Mouse (Mus musculus) small intestine, adult 10 weeks (tissue): ENCODE data around the gene Gm867. TPM values are rescaled to one million over a fixed set of nuclear protein-coding genes. Genes with fewer than 3 reads are reported as not detected.

Experiments used
- polyA plus RNA-seq: library from polyadenylated mRNA; stranded (reverse); fragments of 350-450 nt; fragmentation: Illumina TruSeq; extraction: RNeasy Lipid Tissue Mini Kit (QIAGEN cat#74804); gene quantifications from one replicate; pipeline ENCODE4 v1.2.3, GENCODE M21; 2014; ENCODE audit warnings: low replicate concordance

Gene Gm867
- not detected for polyA plus RNA-seq

GRCm38 (mm10) chr10:75940520-75940919 lies at the start of gene Gm867:
Gene Gm867, minus strand, starts transcription at chr10:75940672.

GRCm38 (mm10) chr10:75954381-75954811 lies 13.9 kb upstream of the Gm867 start, which contains the start of gene Gm5134:
Gene Gm5134, plus strand, starts transcription at chr10:75954514.

GRCm38 (mm10) chr10:75942736-75943477 lies 2.4 kb upstream of the Gm867 start, which contains the start of gene Vpreb3:
Gene Vpreb3, plus strand, starts transcription at chr10:75943057.

DNA sequence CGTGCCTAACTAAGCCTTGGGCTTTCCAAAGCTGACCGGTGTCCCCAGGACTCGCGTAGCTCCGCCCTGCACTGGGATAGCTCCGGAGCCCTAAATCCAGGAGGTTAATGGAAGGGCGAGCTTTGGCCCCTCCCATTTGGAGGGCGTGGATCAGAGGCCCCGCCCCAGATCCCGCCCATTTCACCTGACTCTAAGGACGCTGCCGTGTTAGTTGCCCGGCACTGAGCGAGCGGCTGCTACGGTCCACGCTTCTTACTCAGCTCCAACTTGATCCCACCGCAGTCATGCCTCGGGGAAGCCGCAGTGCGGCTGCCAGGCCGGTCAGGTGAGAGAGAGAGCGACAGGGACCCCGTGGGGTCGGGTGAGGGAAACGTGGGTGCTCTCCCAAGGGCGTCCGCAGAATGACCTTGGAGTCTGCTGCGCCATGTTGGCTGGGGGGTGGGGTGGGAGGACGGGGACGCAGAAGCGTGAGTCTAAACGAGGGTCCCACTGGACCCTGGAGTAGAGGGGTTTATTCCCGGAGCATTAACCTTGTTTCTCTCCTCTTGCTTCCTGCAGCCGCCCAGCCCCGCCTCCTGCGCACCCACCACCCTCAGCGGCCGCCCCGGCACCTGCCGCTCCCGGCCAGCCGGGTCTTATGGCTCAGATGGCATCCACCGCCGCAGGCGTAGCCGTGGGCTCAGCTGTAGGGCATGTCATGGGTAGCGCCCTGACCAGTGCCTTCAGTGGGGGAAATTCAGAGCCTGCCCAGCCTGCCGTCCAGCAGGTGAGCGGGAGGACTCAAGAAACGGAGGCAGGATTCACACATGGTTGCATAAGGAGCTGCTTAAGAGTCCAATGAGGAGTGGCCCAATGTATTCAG lies 4.6 kb downstream of the Gm867 start, which contains the start of gene Mmp11:
Mmp11 (minus strand) TSS at position 817 of the 862 bp plus-strand sequence.

DNA sequence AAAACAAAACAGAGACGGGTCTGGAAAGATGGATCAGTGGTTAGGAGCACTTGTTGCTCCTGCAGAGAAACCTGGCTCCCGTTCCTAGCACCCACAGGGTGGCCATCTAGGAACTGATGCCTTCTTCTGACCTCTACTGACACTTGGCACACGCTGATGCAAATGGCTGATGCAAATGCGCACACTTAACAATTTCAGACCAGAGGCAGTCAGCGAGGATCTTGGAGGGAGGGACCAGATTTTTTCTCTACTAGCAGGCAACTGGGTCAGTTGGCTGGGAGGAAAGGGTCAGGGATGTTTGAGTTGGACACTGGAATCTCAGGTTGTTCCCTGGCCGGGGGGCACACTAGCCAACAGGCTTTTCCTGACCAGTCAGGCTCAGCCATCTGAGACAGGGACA lies 7.6 kb downstream of the Gm867 start, which contains the start of gene Chchd10:
Chchd10 (plus strand) TSS at position 240 of the 400 bp plus-strand sequence.

GRCm38 (mm10) chr10:75921026-75921725 lies 19.3 kb downstream of the Gm867 start, which contains the start of gene Smarcb1:
Gene Smarcb1, minus strand, starts transcription at chr10:75921617.

DNA sequence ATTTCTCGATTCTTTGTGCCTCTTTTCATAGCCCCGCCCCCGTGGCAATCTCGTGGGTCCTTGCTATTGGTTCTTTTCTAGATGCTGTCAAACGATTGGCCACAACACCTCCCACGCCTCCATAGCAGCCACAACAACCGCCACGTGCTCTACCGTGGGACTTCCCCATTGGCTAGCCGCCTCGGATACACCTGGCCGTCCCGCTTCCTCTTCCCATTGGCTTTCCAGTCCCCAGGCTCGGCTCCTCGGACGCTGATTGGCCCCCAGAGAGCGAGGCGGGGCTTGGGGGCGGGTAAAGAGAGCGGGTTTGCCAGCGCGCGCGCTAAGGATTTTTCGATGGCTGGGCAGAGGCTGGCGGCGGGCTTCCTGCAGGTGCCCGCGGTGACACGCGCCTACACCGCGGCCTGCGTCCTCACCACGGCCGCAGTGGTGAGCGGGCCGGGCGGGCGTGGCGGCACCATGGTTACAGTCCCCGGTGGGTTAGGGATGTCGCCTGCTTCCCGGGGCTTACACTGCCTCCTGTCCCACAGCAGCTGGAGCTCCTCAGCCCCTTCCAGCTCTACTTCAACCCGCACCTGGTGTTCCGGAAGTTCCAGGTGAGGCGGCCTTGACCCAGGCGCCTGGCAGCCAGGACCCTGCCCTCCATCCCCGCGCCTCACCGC lies 47.3 kb downstream of the Gm867 start, which contains the start of gene Derl3:
Derl3 (plus strand) TSS at position 325 of the 662 bp plus-strand sequence.

Other genes with a start within 250 kb of the Gm867 start
- gene Cabin1, start 176.3 kb downstream of the Gm867 start, polyA plus RNA-seq: 2.5 TPM
- 2.4 TPM for gene Ddt, start 167.3 kb downstream of the Gm867 start, polyA plus RNA-seq
- gene Gm20441, start 159.7 kb downstream of the Gm867 start, polyA plus RNA-seq: not detected
- gene Gstt3, start 159.3 kb downstream of the Gm867 start, polyA plus RNA-seq: 36.7 TPM
- gene Gstt1, start 142.1 kb downstream of the Gm867 start, polyA plus RNA-seq: 10.8 TPM
- not detected for gene Gstt4, start 118.1 kb downstream of the Gm867 start, polyA plus RNA-seq
- 5.7 TPM for gene Gstt2, start 103.2 kb downstream of the Gm867 start, polyA plus RNA-seq
- gene Mif, start 80.4 kb downstream of the Gm867 start, polyA plus RNA-seq: not detected
- gene Derl3, start 47.3 kb downstream of the Gm867 start, polyA plus RNA-seq: not detected
- gene Smarcb1, start 19.1 kb downstream of the Gm867 start, polyA plus RNA-seq: 7.2 TPM
- gene Chchd10, start 7.5 kb downstream of the Gm867 start, polyA plus RNA-seq: 23.9 TPM
- not detected for gene Mmp11, start 4.2 kb downstream of the Gm867 start, polyA plus RNA-seq
- gene Vpreb3, start 2.4 kb upstream of the Gm867 start, polyA plus RNA-seq: not detected
- gene Gm5134, start 13.8 kb upstream of the Gm867 start, polyA plus RNA-seq: not detected
- 10.7 TPM for gene Zfp280b, start 92.0 kb upstream of the Gm867 start, polyA plus RNA-seq
- 44.6 TPM for gene Slc5a4b, start 170.3 kb upstream of the Gm867 start, polyA plus RNA-seq
- 40.7 TPM for gene Slc5a4a, start 206.8 kb upstream of the Gm867 start, polyA plus RNA-seq